In genomic region chr2:92931061-92931460, GRCm38 (mm10) we compare ENCODE assay signal across 28 mouse cellular contexts. TPM values are rescaled to one million over a fixed set of nuclear protein-coding genes. Genes with fewer than 3 reads are reported as not detected.
A peak's percentile ranks its signal among the peaks of the same experiment; 100 is the strongest.
DNase-seq lines count a peak whose midpoint lies in the region; ATAC-seq and TF ChIP-seq lines count a peak whose summit lies in the region.
"Had no signal": no experiment of that assay in that cellular context is flagged by ENCODE, and none has a peak within 500 bp of the region (broad histone marks: within the 10 kb centered on the region; RNA-seq: fewer than 3 reads in every experiment).

No protein-coding gene starts in this region.

- peak; percentile 82 for ATAC-seq in heart, embryonic 16.5 days (replicated peaks; ENCODE audit: extremely low read depth, insufficient read depth, low FRiP score)
- no peak for ATAC-seq in midbrain, embryonic 13.5 days
- ATAC-seq: CD4-positive, CD25-positive, alpha-beta regulatory T cell, adult 4 months; forebrain, embryonic 16.5 days; midbrain, embryonic 16.5 days had no signal

- WGBS in heart, embryonic 16.5 days, result 58% methylated on average over 7 of the region's 7 CpGs
- WGBS in midbrain, embryonic 13.5 days, result 87% methylated on average over 7 of the region's 7 CpGs

- DNase-seq in heart, adult 11 months, result no peak
- DNase-seq in A20 (ENCODE audit: low read depth, low spot score), result peak; percentile 44
- DNase-seq in thymus, postnatal 14 days, result peak; percentile 75
- no peak for DNase-seq in adrenal gland, postnatal 4 days (ENCODE audit: low spot score in 2 of 2)
- no peak for DNase-seq in retina, postnatal 1 day
- DNase-seq: adrenal gland, postnatal 14 days; cerebellum, adult 11-12 months; cerebellum, adult 9-11 months; kidney, adult 11 months; kidney, postnatal 25 days; layer of hippocampus, adult 9-11 months; liver; lung, adult 2 months; lung, postnatal 10 days; right cerebral cortex, postnatal 4 days had no signal

- H3K4me1 ChIP-seq in heart, embryonic 16.5 days (ENCODE audit: control insufficient read depth, insufficient read depth, low read length), result no peaks in the 10 kb centered on the region
- peaks cover 21% of the 10 kb centered on the region for H3K4me1 ChIP-seq in midbrain, embryonic 13.5 days (replicated peaks)
- H3K4me1 ChIP-seq: neural tube, embryonic 12.5 days had no signal

- H3K27ac ChIP-seq in heart, embryonic 16.5 days (ENCODE audit: low read length), result no peak overlapping the region
- no peak overlapping the region for H3K27ac ChIP-seq in midbrain, embryonic 13.5 days
- H3K27ac ChIP-seq: heart, embryonic 13.5 days; hindbrain, embryonic 13.5 days; liver, embryonic 14.5 days; midbrain, embryonic 10.5 days; neural tube, embryonic 12.5 days had no signal

- TF ChIP-seq POLR2A in myocyte (IDR thresholded peaks at IDR 0.05; ENCODE audit: insufficient read length, low read depth), result no peak

- H3ac ChIP-seq in myocyte (ENCODE audit: control insufficient read depth, insufficient read length), result no peak overlapping the region

- no peak overlapping the region for H3K4me2 ChIP-seq in heart, embryonic 16.5 days (ENCODE audit: low read depth, low read length)
- H3K4me2 ChIP-seq in myocyte (ENCODE audit: low read depth), result no peak overlapping the region
- no peak overlapping the region for H3K4me2 ChIP-seq in midbrain, embryonic 13.5 days (replicated peaks)
- H3K4me2 ChIP-seq: heart, embryonic 13.5 days; hindbrain, embryonic 13.5 days; neural tube, embryonic 12.5 days had no signal

- no peak overlapping the region for H3K9ac ChIP-seq in heart, embryonic 16.5 days (ENCODE audit: low read length)
- no peak overlapping the region for H3K9ac ChIP-seq in midbrain, embryonic 13.5 days (replicated peaks)
- H3K9ac ChIP-seq: heart, embryonic 13.5 days; hindbrain, embryonic 13.5 days; liver, embryonic 14.5 days; neural tube, embryonic 12.5 days had no signal

- peaks cover 3% of the 10 kb centered on the region for H3K79me2 ChIP-seq in myocyte (ENCODE audit: control insufficient read depth, insufficient read depth)

- no peak overlapping the region for H3K4me3 ChIP-seq in heart, embryonic 16.5 days (ENCODE audit: low read length)
- H3K4me3 ChIP-seq in myocyte, result no peak overlapping the region
- H3K4me3 ChIP-seq in midbrain, embryonic 13.5 days (replicated peaks), result no peak overlapping the region
- H3K4me3 ChIP-seq: erythroblast, embryonic 14.5 days; heart, embryonic 13.5 days; hindbrain, embryonic 13.5 days; midbrain, embryonic 10.5 days; neural tube, embryonic 12.5 days had no signal

- H3K36me3 ChIP-seq in heart, embryonic 16.5 days (ENCODE audit: control insufficient read depth, insufficient read depth), result no peaks in the 10 kb centered on the region
- peaks cover 16% of the 10 kb centered on the region for H3K36me3 ChIP-seq in myocyte (ENCODE audit: control insufficient read depth, insufficient read depth)
- no peaks in the 10 kb centered on the region for H3K36me3 ChIP-seq in midbrain, embryonic 13.5 days
- H3K36me3 ChIP-seq: heart, embryonic 13.5 days; hindbrain, embryonic 13.5 days; midbrain, embryonic 10.5 days; neural tube, embryonic 12.5 days had no signal

- no peaks in the 10 kb centered on the region for H3K27me3 ChIP-seq in heart, embryonic 16.5 days (ENCODE audit: control insufficient read depth, insufficient read depth, low read length)
- H3K27me3 ChIP-seq in myocyte (ENCODE audit: control insufficient read depth, insufficient read depth, insufficient read length), result no peaks in the 10 kb centered on the region
- no peaks in the 10 kb centered on the region for H3K27me3 ChIP-seq in midbrain, embryonic 13.5 days
- H3K27me3 ChIP-seq: neural tube, embryonic 12.5 days had no signal

- no peaks in the 10 kb centered on the region for H3K9me3 ChIP-seq in heart, embryonic 16.5 days (replicated peaks; ENCODE audit: control insufficient read depth, low read length)
- H3K9me3 ChIP-seq in midbrain, embryonic 13.5 days, result no peaks in the 10 kb centered on the region
- H3K9me3 ChIP-seq: heart, embryonic 13.5 days; hindbrain, embryonic 13.5 days; midbrain, embryonic 10.5 days; neural tube, embryonic 12.5 days had no signal

TF ChIP-seq in myocyte, 11 proteins besides CTCF, POLR2A, EP300 and RAD21:
- TF ChIP-seq SRF (IDR thresholded peaks at IDR 0.05; ENCODE audit: control insufficient read depth, insufficient read length, low read depth) (no peak), MYOG (IDR thresholded peaks at IDR 0.05; ENCODE audit: control insufficient read depth in 1 of 3, insufficient read depth in 1 of 3, insufficient read length in 2 of 3, low read depth in 2 of 3) (peak in 1 of 3 experiments; percentile 68), MYOD1 (IDR thresholded peaks at IDR 0.05; ENCODE audit: control insufficient read depth in 1 of 3, insufficient read length in 2 of 3, low read depth in 2 of 3) (peak in 2 of 3 experiments; percentile 27 to 65), TCF12 (IDR thresholded peaks at IDR 0.05; ENCODE audit: insufficient read depth, poor library complexity, severe bottlenecking) (no peak), REST (IDR thresholded peaks at IDR 0.05; ENCODE audit: insufficient read depth, insufficient read length) (no peak), CEBPB (IDR thresholded peaks at IDR 0.05; ENCODE audit: insufficient read depth, poor library complexity, severe bottlenecking) (no peak), USF1 (IDR thresholded peaks at IDR 0.05; ENCODE audit: low read depth) (no peak), MAX (IDR thresholded peaks at IDR 0.05; ENCODE audit: low read depth) (no peak), TCF3 (IDR thresholded peaks at IDR 0.05; ENCODE audit: insufficient read length, low read depth) (no peak), POLR2AphosphoS2 (IDR thresholded peaks at IDR 0.05; ENCODE audit: insufficient read length, low read depth) (no peak), E2F4 (IDR thresholded peaks at IDR 0.05; ENCODE audit: insufficient read depth) (no peak)

RNA-seq across cellular contexts. Expression of gene Syt13, which starts 16.2 kb away (rescaled TPM):
- 1.2 and 2.7 TPM in 2 replicates for polyA plus RNA-seq in heart, embryonic 16.5 days (2015; fragmentation: Nextera tagmentation; extraction: Ambion mirVana)
- polyA plus RNA-seq in myocyte (2012; fragmentation: generic; extraction: Trizol), result 49.7 TPM
- 1 to 10 TPM; 1.1 to 3.9 TPM for total RNA-seq in adrenal gland, postnatal 4 days (2021)
- 62.3 and 99.1 TPM in 2 replicates for polyA plus RNA-seq in midbrain, embryonic 13.5 days (2015; fragmentation: Nextera tagmentation; extraction: Ambion mirVana)
- total RNA-seq: megakaryocyte progenitor cell, adult 5-6 weeks had no signal
- polyA plus RNA-seq: CD4-positive, CD25-positive, alpha-beta regulatory T cell, adult 4 months; erythroblast, embryonic 14.5 days had no signal

Comparison
In these comparisons a context has a peak if more than half of its experiments do, and no peak if none do; other contexts are left out.
1. DNase-seq: peak in A20 (single experiment) and thymus, postnatal 14 days (single experiment); none in heart, adult 11 months (single experiment), adrenal gland, postnatal 4 days (0 of 2) and retina, postnatal 1 day (single experiment).
2. RNA of gene Syt13, which starts 16.2 kb away (polyA plus RNA-seq): 62.3 to 99.1 TPM in midbrain, embryonic 13.5 days and 49.7 TPM in myocyte (single experiment); 1.2 to 2.7 TPM in heart, embryonic 16.5 days; every median in the first group is over 10 times any median in the second.